Mouse (Mus musculus) liver, adult 2 months (tissue): ENCODE results near the gene Rhbdl3.

Experiments
- CTCF ChIP-seq: fragments of 200-500 bp; IDR thresholded peaks from 2 replicates; pipeline ENCODE4 v1.5.1; 2011; ENCODE audit warnings: low read depth, low read length, control low read depth
- POLR2A ChIP-seq: fragments of 200-500 bp; IDR thresholded peaks from 2 replicates; pipeline ENCODE4 v1.6.1; 2011; ENCODE audit warnings: low read length, control low read depth; ENCODE audit not compliant: insufficient read depth; ENCODE audit errors: extremely low read depth

DNA sequence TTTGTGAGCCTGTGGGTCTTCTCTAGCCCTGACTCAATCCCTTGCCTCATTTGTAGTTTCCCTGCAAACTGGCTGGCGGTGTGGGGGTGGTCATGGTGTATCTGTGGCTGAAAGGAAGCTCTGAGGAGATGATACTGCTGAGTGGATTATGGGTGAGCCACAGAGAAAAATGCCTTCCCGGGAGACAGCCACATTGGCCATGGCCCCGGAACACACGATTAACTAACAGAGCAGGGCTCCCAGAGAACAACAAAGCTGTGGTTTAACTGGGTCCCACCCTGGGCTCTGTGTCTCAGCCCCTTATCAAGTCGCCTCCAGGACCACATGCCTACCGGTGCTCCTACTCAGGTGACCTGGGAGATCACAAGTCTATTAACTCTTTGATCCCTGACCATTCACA, 7.8 kb downstream of the Rhbdl3 start:
- TF ChIP-seq POLR2A (no peak), CTCF (no peak)
